Mouse (Mus musculus) heart, adult 2 months (tissue): ENCODE measurements around the gene Rfxap.

Source experiments
- CTCF ChIP-seq: fragments of 200-600 bp; IDR thresholded peaks from 2 replicates; pipeline ENCODE4 v1.8.1; 2022; ENCODE audit warnings: antibody characterized with exemption, mild to moderate bottlenecking, moderate library complexity
- EP300 ChIP-seq: fragments of 200-500 bp; IDR thresholded peaks from 2 replicates; pipeline ENCODE4 v1.6.1; 2011; ENCODE audit warnings: low read depth, low read length, control low read depth; ENCODE audit not compliant: insufficient read depth
- POLR2A ChIP-seq: fragments of 200-500 bp; IDR thresholded peaks from 2 replicates; pipeline ENCODE4 v1.6.1; 2011; ENCODE audit warnings: mild to moderate bottlenecking, low read depth, low read length, control low read depth; ENCODE audit not compliant: insufficient read depth

- no peak for TF ChIP-seq CTCF
- TF ChIP-seq POLR2A: no peak
- no peak for TF ChIP-seq EP300
Observed at GRCm38 (mm10) chr3:54759211-54759610, 48.4 kb downstream of the Rfxap start.
